Mouse (Mus musculus): Measurements from ENCODE around the gene Glis3.
A peak's percentile ranks its signal among the peaks of the same experiment; 100 is the strongest.

Glis3 gene

GRCm38 (mm10) chr19:28591736-28592477, 88.0 kb downstream of the Glis3 start:
- DNase-seq, result no peak

DNA sequence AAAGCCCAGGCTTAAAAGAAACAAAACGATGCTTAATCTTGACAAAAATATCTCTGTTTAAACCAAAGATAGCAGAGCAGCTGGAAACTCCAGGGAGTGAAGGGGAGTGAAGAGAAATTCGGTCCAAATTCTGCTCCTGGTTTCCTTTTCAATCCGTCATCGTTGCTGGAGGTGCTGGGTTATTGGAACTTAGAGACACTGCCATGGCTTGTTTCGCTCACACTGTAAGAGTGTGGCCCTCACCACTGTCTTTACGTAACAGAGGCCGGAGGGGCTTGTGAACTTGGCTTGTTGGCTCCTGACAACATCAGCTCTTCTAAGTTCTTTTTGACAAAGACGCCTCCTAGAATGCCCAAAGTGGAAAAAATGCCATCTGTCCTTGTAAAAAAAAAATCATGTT, 99.4 kb downstream of the Glis3 start:
- no peak for DNase-seq

GRCm38 (mm10) chr19:28579724-28580375, 100.0 kb downstream of the Glis3 start:
- DNase-seq, result no peak

DNA sequence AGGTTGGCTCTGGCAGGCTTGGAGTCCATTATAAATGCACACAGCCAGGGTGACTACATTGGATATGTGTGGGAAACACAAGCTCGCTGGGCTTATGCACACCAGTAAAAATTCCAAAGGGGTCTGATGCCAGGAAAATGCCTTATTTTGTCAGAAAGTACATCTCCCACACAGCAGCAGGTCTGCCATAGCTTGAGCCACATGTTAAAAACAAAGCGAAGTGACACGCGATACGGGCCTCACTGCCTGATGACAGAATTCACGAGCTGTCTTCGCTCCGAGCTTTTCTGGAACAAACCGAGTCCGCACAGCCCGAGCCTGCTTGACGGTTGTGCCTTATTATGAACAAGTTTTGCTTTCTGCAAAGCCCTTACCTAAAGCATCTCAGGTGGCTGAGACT, 102.9 kb downstream of the Glis3 start:
- no peak for DNase-seq

DNA sequence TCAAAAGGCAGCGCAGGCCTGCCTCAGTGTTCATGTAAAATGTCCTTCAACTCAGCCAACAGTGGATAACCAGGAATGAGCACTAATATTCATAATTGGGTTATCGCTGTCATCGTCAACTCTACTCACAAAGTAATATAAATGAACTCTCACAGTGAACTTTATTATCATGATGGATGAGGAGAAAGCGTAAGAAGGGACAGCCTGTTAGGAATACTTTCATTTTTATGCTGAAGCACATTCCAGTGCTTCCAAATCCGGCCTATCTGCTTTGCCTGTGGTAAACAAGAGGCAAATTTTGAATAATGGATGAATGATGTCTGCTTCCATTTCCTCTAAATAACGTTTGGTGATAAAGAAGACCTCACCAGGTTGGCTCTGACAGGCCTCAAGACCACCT, 103.3 kb downstream of the Glis3 start:
- no peak for DNase-seq

- DNase-seq, result no peak
Measured at GRCm38 (mm10) chr19:28573641-28574040, 106.2 kb downstream of the Glis3 start.

- DNase-seq, result peak in 1 of 2 experiments; percentile 41
Measured at GRCm38 (mm10) chr19:28569856-28570255, 110.0 kb downstream of the Glis3 start.

DNA sequence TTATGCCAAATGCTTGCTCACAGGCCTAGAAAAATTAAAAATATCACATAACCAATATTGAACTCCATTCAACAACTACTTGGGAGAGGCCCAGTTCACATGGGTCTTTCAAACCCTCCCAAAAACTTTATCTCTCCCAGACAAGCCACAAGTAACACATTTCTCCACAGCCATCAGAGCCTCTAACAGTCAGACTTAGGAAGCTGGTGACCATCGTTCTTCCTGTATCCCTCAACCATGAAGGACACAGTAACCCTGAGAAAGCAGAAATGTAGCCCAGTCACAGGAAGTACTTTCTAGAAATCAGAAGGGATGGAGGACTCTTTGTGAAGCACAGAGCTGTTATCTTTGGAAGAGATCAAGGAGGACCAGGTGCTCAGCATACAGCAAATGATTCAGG, 112.8 kb downstream of the Glis3 start:
- no peak for DNase-seq

DNA sequence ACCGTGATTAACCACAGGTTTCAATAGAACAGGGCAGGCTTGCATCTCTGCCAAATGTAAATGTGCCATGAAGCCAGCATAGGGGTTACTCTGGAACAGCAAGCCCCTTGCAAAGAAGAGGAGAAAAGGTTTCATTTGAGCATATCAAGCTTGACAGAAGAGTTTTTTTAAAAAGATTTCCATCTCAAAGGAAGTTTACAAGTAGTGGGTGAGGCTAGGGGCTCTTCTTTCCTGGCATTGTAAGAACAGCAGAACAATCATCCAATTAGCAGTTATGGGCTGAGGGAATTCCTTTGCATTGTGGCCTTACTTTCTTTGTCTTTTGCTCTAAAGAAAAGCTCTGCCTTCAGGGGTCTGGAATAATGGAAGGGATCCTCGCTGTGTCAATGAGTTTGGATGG, 113.3 kb downstream of the Glis3 start:
- DNase-seq, result no peak

GRCm38 (mm10) chr19:28561697-28562002, 118.2 kb downstream of the Glis3 start:
- no peak for DNase-seq

GRCm38 (mm10) chr19:28560801-28561696, 118.8 kb downstream of the Glis3 start:
- peak; percentile 36 to 63 for DNase-seq

GRCm38 (mm10) chr19:28559836-28560235, 120.0 kb downstream of the Glis3 start:
- peak; percentile 49 to 71 for DNase-seq

DNA sequence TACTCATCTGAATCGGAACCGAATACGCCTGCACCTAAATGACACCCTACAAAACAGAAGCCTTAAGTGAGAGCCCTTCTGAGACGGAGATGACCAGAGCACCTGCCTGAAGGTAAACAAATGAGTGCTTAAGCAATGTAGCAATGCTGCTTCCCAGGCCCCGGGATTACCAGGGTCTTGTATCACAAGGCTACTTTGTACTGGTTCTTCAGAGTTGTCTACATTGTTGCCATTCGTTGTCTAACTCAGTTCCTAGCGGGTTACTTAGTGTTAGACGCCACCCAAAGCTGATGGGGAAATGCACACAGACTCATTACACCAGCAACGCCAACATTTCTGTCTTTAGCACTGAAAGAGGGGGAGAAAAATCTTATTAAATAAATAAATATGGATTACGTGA, 120.5 kb downstream of the Glis3 start:
- DNase-seq, result peak in 1 of 2 experiments; percentile 41

- DNase-seq, result peak; percentile 31 to 47
Measured at GRCm38 (mm10) chr19:28558661-28559060, 121.2 kb downstream of the Glis3 start.

DNA sequence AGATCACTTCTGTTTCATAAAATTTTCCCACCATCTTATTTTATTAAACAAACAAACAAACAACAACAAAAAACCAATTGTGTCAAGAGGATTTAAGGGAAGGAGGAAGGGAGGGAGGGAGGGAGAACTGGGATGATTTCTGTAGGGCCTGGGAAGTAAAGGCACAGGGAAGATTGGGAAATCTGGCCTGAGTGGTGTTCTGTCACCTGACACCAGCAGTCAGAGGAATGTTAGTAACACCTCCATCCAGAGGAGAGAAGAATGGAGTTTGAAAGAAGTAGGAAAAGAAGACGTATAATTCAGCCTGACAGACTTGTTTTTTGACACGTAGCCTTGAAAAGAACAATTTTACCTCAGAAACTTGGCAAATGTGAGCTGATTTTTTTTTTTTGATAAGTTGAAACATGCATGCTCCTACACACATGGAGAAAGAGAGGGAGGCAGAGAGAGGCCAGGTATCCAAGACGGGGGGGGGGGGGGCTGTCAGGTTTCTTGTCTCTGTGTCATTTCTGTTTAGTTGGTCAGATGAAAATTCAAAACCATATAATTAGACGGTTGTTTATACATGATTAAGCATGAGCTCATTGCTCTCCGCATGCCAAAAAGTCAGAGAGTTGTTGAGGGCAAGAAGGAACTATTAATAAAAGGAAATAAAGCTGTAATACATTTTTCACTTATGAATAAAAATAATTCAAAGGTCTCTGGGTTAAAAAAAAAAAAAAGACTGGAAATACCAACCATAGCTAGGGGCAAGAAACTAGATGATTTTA, 122.1 kb downstream of the Glis3 start:
- no peak for DNase-seq

GRCm38 (mm10) chr19:28555181-28555929, 124.5 kb downstream of the Glis3 start:
- no peak for DNase-seq

DNA sequence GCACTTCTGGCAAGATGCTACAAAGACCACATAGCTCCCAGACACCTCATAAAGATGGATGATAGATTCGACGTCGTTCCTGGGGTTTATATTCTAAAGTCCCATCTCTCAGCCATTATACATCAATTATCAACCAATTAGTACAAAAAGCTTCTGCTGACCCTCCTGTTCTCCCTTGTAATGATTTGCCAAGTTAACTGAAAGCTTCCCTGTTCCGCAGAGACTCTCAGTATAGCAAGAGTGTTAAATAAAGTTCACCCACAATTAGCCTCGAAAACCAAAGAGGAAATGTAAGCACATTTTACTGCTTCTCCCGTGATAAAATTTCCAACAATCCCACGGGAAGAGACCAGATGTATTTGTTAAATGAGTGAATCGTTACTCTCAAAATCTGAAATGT, 129.3 kb downstream of the Glis3 start:
- DNase-seq, result no peak

- DNase-seq, result peak; percentile 43 to 45
Measured at GRCm38 (mm10) chr19:28546933-28547332, 132.9 kb downstream of the Glis3 start.

- DNase-seq, result no peak
Measured at GRCm38 (mm10) chr19:28545493-28545892, 134.4 kb downstream of the Glis3 start.

DNA sequence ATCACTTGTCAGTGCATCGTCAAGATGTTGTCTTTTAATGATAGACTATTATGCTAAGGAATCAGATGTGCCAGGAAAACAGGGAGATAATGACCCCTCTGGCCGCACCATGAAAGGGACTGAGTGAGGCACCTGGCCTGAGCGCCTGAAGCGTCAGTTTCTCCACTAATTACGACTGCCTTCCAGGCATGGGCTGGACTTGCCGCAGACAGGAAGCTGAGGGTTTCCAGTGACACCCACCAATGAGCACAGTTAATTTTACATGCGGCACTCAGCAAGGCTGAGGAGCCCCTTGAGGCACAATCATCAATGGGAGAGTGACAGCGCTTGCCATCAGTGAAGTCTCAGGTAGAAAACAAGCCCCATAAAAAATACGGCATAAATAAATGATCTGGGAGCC, 141.1 kb downstream of the Glis3 start:
- DNase-seq, result no peak

DNA sequence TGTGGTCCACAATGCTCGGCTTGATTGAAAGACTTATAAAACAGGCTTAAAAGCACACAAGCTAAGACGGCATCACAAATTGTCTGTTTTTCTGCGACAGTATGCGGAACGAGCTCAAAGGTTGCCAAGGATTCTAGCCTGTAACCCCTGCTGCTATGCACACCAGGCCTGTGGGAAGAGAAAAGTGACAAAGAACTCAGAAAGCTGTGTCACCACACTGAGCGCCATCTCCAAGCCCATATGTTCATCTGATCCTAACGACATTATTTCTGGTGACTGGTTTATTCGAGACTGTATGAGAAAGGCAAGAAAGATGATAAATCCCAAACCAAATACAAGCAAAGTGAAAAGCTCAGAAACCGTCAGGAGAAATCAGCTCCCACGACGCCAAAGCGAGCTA, 144.9 kb downstream of the Glis3 start:
- DNase-seq, result no peak

- DNase-seq, result no peak
Measured at GRCm38 (mm10) chr19:28533576-28533975, 146.3 kb downstream of the Glis3 start.

Data from kidney, postnatal 4 days (tissue).